Mouse (Mus musculus): Measurements from ENCODE around the gene Ttc28. TPM values are rescaled to one million over a fixed set of nuclear protein-coding genes. Genes with fewer than 3 reads are reported as not detected.

Gene Ttc28
- polyA plus RNA-seq, 1 experiment from 2014 or later: 10.2 TPM

GRCm38 (mm10) chr5:111267100-111267499 is 387.5 kb downstream of the Ttc28 start:
- no peak overlapping the region for H3K27ac ChIP-seq
- peaks cover 20% of the 10 kb centered on the region for H3K4me1 ChIP-seq
- no peak overlapping the region for H3K4me3 ChIP-seq (replicated peaks)
- no peak overlapping the region for H3K9ac ChIP-seq
- H3K4me2 ChIP-seq: no peak overlapping the region
- no peak for ATAC-seq (ENCODE audit: insufficient read depth, low FRiP score, low read depth)
- WGBS: 86% methylated on average over 3 of the region's 3 CpGs
- H3K9me3 ChIP-seq: no peaks in the 10 kb centered on the region
- H3K36me3 ChIP-seq: peaks cover 13% of the 10 kb centered on the region
- no peaks in the 10 kb centered on the region for H3K27me3 ChIP-seq (replicated peaks)

GRCm38 (mm10) chr5:111268852-111269251 is 389.2 kb downstream of the Ttc28 start:
- Histone ChIP-seq H3K36me3 (peaks cover 13% of the 10 kb centered on the region), H3K9ac (no peak overlapping the region), H3K27ac (no peak overlapping the region), H3K27me3 (replicated peaks) (no peaks in the 10 kb centered on the region), H3K9me3 (no peaks in the 10 kb centered on the region), H3K4me2 (no peak overlapping the region), H3K4me1 (0 out of 2 replicates have a peak, but pooled peaks cover 9% of the 10 kb centered on the region), H3K4me3 (replicated peaks) (no peak overlapping the region)
- no peak for ATAC-seq (ENCODE audit: insufficient read depth, low FRiP score, low read depth)
- 34% methylated on average over 2 of the region's 2 CpGs for WGBS

- Histone ChIP-seq H3K9me3 (no peaks in the 10 kb centered on the region), H3K27me3 (replicated peaks) (no peaks in the 10 kb centered on the region), H3K27ac (no peak overlapping the region), H3K4me2 (no peak overlapping the region), H3K9ac (no peak overlapping the region), H3K4me3 (replicated peaks) (no peak overlapping the region), H3K4me1 (0 out of 2 replicates have a peak, but pooled peaks cover 4% of the 10 kb centered on the region), H3K36me3 (peaks cover 13% of the 10 kb centered on the region)
- WGBS: 63% methylated on average over 6 of the region's 6 CpGs
- 0 out of 2 replicates have a peak, but pooled peaks have one; percentile 12 for ATAC-seq (ENCODE audit: insufficient read depth, low FRiP score, low read depth)
These were observed 390.1 kb downstream of the Ttc28 start for GRCm38 (mm10) chr5:111269613-111270205.

- no peak overlapping the region for H3K27ac ChIP-seq
- H3K27me3 ChIP-seq (replicated peaks): no peaks in the 10 kb centered on the region
- no peak for ATAC-seq (ENCODE audit: insufficient read depth, low FRiP score, low read depth)
- H3K36me3 ChIP-seq: peaks cover 13% of the 10 kb centered on the region
- H3K4me3 ChIP-seq (replicated peaks): no peak overlapping the region
- no peak overlapping the region for H3K4me2 ChIP-seq
- H3K9ac ChIP-seq: no peak overlapping the region
- WGBS: 67% methylated on average over 15 of the region's 15 CpGs
- H3K4me1 ChIP-seq: 0 out of 2 replicates have a peak, but pooled peaks cover 4% of the 10 kb centered on the region
- no peaks in the 10 kb centered on the region for H3K9me3 ChIP-seq
These were observed 390.8 kb downstream of the Ttc28 start for GRCm38 (mm10) chr5:111270246-111271002.

GRCm38 (mm10) chr5:111273589-111273988 is 394.0 kb downstream of the Ttc28 start:
- peaks cover 3% of the 10 kb centered on the region; the same call in 1 of the 2 replicates for H3K36me3 ChIP-seq
- WGBS: 25% methylated on average over 10 of the region's 10 CpGs
- ATAC-seq (ENCODE audit: insufficient read depth, low FRiP score, low read depth): peak; percentile 51; the same call in 1 of the 2 replicates

DNA sequence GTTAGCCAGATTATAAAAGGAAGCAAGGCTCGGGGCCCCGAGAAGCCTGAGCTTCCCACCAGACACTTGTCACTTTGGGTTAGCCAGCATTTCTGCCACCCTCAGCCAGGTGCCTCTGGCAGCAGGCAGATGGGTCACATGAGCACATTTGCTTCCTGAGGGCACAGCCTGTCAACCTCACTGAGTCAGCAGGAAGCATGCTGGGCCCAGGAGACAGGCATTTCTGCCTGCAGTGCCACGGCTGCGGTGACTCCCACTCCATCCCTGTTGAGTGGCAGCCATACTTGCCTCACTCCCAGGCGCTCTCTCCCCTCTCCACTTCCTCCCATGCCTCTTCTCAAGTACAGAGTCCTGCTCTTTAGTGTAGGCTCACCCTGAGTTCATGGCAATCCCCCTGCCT is 395.3 kb downstream of the Ttc28 start:
- no peak for ATAC-seq (ENCODE audit: insufficient read depth, low FRiP score, low read depth)
- H3K36me3 ChIP-seq: peaks cover 3% of the 10 kb centered on the region; the same call in 1 of the 2 replicates
- WGBS: 78% methylated on average over 5 of the region's 5 CpGs

More at GRCm38 (mm10) chr5:111273589-111273988, 394.0 kb downstream of the Ttc28 start:
- Histone ChIP-seq H3K27ac (no peak overlapping the region), H3K9ac (no peak overlapping the region), H3K4me1 (0 out of 2 replicates have a peak, but pooled peaks cover 4% of the 10 kb centered on the region), H3K4me2 (no peak overlapping the region), H3K27me3 (replicated peaks) (no peaks in the 10 kb centered on the region), H3K9me3 (no peaks in the 10 kb centered on the region), H3K4me3 (replicated peaks) (no peak overlapping the region)

GRCm38 (mm10) chr5:111284420-111285175 is 405.0 kb downstream of the Ttc28 start:
- no peak for ATAC-seq (ENCODE audit: insufficient read depth, low FRiP score, low read depth)
- Histone ChIP-seq H3K4me2 (no peak overlapping the region), H3K27me3 (replicated peaks) (no peaks in the 10 kb centered on the region), H3K27ac (no peak overlapping the region), H3K9me3 (no peaks in the 10 kb centered on the region), H3K9ac (no peak overlapping the region), H3K4me3 (replicated peaks) (no peak overlapping the region), H3K4me1 (no peaks in the 10 kb centered on the region), H3K36me3 (peaks cover 8% of the 10 kb centered on the region; the same call in 1 of the 2 replicates)
- WGBS: 84% methylated on average over 19 of the region's 19 CpGs

More for the DNA sequence above, 395.3 kb downstream of the Ttc28 start:
- no peaks in the 10 kb centered on the region for H3K4me1 ChIP-seq
- no peaks in the 10 kb centered on the region for H3K27me3 ChIP-seq (replicated peaks)
- H3K9me3 ChIP-seq: no peaks in the 10 kb centered on the region
- no peak overlapping the region for H3K4me3 ChIP-seq (replicated peaks)
- H3K27ac ChIP-seq: no peak overlapping the region
- H3K4me2 ChIP-seq: no peak overlapping the region
- no peak overlapping the region for H3K9ac ChIP-seq

DNA sequence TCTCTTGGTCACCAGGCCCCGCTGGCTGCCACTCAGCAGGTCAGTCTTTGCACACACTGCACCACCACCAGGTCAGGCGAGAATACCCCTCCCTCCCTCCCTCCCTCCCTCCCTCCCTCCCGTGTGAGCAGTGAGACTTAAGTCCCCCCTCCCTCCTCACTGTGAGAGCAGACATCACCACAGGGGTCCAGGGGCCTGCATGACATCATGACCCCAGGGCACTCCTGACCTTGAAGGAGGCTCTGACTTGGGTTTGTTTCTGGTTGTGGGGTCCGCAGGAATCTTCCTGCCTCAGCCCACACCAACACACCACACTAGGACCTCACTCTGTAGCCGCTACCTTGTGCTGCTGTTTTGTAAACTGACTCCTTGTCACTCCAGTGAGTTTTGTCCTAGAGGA is 408.0 kb downstream of the Ttc28 start:
- Histone ChIP-seq H3K27me3 (replicated peaks) (no peaks in the 10 kb centered on the region), H3K36me3 (0 out of 2 replicates have a peak, but pooled peaks cover 3% of the 10 kb centered on the region), H3K4me2 (no peak overlapping the region), H3K4me1 (no peaks in the 10 kb centered on the region), H3K27ac (no peak overlapping the region), H3K9ac (no peak overlapping the region), H3K9me3 (no peaks in the 10 kb centered on the region), H3K4me3 (replicated peaks) (no peak overlapping the region)
- no peak for ATAC-seq (ENCODE audit: insufficient read depth, low FRiP score, low read depth)
- WGBS: 68% methylated on average over 5 of the region's 5 CpGs

DNA sequence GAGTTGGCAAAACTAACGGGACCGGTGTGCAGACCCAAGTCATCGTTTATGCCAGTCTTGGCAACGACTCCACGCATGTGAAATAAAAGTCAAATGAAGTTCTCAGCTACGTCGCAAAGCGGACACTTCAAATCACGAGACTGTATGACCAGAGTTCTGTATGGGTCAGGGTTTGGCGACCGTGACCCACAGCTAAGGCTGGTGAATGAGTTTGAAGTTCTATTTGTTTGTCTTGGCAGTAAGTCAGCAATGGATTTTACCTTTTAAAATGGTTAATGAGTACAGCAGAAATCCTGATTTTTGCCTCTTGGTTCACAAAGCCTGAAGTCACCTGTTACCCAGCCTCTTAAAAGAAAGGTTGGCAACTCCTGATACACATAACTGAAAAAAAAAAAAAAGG is 408.9 kb downstream of the Ttc28 start:
- ATAC-seq (ENCODE audit: insufficient read depth, low FRiP score, low read depth): no peak
- Histone ChIP-seq H3K27ac (no peak overlapping the region), H3K9ac (no peak overlapping the region), H3K36me3 (0 out of 2 replicates have a peak, but pooled peaks cover 3% of the 10 kb centered on the region), H3K4me3 (replicated peaks) (no peak overlapping the region), H3K4me1 (no peaks in the 10 kb centered on the region), H3K4me2 (no peak overlapping the region), H3K9me3 (no peaks in the 10 kb centered on the region), H3K27me3 (replicated peaks) (no peaks in the 10 kb centered on the region)
- WGBS: 80% methylated on average over 11 of the region's 11 CpGs

GRCm38 (mm10) chr5:111290071-111290470 is 410.5 kb downstream of the Ttc28 start:
- Histone ChIP-seq H3K4me1 (no peaks in the 10 kb centered on the region), H3K27me3 (replicated peaks) (no peaks in the 10 kb centered on the region), H3K36me3 (0 out of 2 replicates have a peak, but pooled peaks cover 3% of the 10 kb centered on the region), H3K9ac (no peak overlapping the region), H3K4me3 (replicated peaks) (no peak overlapping the region), H3K9me3 (no peaks in the 10 kb centered on the region), H3K4me2 (no peak overlapping the region), H3K27ac (no peak overlapping the region)
- WGBS: 78% methylated on average over 11 of the region's 11 CpGs
- ATAC-seq (ENCODE audit: insufficient read depth, low FRiP score, low read depth): no peak

DNA sequence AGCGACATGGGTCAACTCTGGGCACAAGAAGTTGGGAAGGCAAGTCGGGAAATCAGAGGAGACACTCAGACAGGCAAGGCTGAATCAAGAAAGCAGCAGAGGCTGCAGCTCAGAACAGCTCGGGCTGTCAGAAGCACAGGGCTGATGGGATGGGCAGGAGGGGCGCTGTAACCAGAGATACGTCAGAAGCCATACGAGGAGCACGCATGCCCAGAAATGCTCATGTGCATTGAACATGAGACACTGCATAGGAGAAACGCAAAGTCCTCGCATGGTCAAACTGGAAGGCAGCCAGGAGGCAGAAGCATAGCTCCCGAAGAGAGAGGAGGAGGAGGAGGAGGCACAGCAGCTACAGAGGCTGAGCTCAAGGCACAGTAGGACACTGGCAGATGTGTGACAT is 412.0 kb downstream of the Ttc28 start:
- Histone ChIP-seq H3K27ac (no peak overlapping the region), H3K9ac (no peak overlapping the region), H3K4me3 (replicated peaks) (no peak overlapping the region), H3K36me3 (no peaks in the 10 kb centered on the region), H3K9me3 (no peaks in the 10 kb centered on the region), H3K4me1 (no peaks in the 10 kb centered on the region), H3K27me3 (replicated peaks) (no peaks in the 10 kb centered on the region), H3K4me2 (peak overlapping the region; percentile 21; the same call in 1 of the 2 replicates)
- 41% methylated on average over 10 of the region's 10 CpGs for WGBS
- ATAC-seq (ENCODE audit: insufficient read depth, low FRiP score, low read depth): peak; percentile 43; the same call in 1 of the 2 replicates

Measured in stomach, embryonic 15.5 days (tissue).